Mouse (Mus musculus): Measurements from ENCODE around the gene Atp1b1.

Gene Atp1b1

DNA sequence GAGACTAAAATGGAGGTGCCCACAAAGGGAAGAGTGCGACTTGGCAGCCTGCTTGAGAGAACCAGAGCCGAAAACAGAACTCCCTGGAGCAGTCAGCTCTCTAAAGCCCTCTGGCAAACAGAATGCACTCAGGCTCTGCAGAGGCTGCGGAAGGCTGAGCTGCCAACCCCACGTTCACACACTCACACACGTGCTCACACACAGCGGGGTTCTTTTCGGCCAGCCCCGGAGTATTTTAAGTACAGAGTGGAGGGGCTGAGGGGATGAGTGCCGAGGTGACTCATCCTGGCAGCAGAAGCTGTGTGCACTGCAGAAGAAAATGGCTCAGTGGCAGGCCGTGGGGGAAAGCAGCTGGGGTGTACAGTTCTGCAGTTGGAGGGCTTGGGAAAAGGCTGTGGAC, 3.6 kb upstream of the Atp1b1 start:
- DNase-seq, result peak; percentile 32

DNA sequence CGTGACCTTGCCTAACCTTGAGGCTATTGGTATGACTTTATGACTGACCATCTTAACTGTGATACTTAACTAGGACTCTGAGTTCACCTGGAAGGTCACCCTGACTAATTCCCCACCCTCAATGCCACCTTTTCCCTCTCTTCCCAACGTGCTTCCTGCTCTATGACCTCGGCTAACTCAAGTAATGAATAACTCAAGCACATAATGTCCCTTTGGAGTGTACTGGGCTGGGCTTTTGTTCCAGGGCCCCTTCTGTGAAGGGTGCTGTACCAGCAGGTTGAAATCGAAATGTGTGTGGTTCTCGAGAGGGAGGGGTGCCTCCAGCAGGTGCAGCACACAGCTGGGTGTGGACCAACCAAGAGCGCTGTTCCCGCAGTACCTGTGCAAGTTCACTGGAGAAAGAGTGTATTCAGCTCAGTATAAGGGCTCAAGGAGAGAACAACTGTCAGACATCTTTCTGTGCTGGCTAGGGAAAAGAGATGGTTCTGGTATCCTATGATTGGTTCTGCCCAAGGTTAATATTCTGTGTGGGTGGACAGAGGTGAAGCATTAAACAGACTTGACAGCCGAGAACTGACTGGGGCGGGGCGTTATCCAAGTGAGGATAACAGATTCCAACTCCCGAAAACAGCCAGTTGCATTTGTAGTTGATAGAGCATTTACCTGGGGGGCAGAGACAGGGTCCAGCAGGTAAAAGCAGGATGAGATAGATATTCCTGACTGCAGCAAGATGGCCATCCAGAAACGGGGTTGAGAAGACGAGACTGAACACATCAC, 3.0 kb upstream of the Atp1b1 start:
- no peak for DNase-seq

DNA sequence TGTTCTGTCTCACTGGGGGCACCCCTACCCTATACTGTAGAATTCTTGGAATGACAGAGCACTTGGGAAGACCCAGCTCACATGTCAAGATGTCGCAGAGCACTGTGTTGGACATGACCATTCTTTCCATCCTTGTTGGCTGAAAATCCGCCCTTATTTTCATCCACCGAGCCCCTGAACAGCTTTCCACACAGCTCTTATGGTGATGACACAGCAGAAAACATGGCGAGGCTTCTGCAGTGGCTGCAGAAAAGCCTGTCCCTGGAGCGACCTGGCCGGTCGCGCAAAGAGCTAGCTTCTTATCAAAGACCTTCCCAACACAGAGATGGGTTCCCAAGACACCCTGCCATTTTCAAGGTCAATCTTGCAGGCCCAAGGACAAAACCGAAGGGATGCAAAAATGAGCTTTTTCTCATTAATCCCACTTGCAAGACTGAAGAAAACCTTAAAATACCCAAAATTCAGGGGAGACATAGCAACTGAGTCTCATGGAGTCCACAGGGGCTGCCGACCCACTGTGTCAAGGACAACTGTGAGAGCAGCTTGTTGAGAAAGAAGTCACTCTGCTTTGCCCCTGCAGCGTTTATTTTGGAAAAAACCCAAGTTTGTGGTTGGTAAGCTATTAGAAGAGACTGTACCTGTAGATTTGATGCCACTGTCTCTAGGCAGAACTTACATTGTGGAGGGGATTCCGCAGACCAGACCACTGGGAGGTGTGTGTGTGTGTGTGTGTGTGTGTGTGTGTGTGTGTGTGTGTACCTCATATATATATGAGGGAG, 1.2 kb upstream of the Atp1b1 start:
- no peak for DNase-seq

DNA sequence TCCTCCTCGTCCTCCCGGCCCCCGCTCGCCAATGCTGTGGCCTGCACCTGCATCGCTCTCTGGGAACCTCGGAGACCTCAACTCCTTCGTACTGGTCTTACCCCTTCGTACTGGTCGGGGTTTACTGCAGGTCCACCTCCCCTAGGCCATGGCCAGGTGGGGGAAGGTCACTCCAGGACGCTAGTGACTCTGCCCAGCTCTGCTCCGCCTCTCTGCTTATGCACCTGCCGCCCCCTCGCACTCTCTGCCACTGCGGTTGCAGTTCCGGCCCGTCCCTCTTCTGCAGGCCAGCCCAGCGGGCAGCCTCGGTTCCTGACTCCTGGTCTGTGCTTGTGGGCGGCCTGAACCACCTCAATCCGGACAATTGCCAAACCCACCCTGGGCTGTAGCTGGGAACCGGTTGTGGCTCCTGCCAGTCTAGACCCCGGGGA, 481 bp upstream of the Atp1b1 start:
- DNase-seq, result peak; percentile 66

DNA sequence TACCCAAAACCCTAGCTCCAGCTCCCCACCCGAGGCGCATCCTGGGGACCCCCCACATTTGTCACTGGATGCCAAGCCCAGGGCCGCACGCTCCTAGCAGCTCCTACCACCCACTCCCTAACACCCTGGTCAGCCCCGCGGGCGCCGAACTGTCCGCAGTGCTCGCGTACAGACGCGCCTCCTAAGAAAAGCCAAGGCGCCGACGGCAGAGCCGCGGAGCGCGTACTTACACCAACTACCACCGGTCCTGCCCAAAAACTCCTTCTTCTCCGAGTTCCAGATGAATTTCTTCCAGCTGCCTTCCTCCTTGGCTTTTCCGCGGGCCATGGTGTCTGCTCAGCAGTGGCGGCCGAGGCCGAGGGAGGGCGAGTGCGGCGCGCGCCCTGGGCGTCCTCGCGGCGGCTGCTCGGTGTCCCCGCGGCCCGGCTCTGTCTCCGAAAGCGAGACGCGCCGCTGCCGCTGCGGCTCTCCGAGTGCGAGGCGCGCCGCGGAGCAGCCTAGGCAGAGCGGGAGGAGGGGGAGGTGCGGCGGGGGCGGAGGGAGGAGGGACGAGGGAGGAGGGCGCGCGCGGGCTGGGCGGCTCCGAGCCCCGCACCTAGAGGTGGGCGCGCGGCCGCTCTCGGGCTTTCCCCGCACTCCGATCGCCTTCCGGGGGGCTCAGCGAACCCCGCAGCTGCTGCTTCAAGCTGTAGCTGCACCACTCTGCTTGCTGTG, 467 bp downstream of the Atp1b1 start:
- peak; percentile 69 for DNase-seq

DNA sequence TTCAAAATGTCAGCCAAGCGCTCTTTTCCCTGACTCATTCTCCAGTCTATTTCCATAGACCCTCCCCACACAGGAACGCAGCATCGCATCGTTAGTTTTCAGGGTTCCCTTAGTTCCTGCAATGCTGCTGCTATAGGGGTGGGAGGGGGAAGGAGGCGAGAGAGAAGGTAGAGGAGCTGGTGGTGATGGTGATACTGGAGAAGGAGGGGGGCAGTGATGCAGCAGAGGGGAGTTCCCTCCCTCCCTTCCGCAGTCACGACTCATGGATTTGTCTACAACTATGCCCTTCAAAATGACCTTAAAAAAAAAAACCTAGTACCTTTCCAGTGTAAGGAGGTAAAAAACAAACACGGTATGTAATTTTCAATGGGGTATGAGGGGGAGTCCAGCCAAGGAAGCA, 1.4 kb downstream of the Atp1b1 start:
- DNase-seq, result no peak

DNA sequence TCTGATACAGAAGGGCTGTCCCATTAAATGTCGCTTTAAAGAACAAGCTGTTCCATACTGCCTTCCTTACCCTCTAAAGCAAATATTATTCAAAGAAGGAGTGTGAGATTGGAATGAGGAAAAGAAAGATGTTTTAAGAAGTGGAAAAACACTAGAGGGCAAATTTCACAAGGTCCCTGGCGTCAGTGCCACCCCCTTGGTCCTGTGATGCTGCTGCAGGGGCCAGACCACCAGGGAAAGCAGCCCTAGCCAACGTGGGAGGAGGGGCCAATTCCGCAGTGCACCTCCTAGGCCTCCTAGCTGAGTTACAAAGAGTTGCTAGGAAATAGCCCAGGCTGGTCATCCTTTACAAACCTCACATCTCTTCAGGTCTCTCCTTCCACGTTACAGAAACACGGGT, 2.1 kb downstream of the Atp1b1 start:
- DNase-seq, result peak; percentile 68

DNA sequence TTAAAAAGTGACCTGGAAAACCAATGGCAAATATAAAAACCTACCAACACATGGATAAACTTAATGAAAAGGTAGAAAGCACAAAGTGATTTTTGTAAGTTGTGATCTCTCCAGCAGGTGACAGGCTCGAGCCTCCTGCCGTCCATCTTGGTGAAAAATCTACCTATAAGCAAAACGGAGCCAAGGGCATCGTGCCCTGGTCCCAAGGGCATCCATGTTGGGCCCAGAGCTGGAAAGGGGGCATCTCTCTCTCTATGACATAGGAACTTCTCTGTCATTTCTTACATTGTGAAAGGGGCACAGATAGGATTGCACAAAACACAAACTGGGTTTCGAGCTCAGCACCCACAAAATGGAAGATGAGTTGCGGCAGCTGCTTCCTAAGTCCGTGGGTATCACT, 2.5 kb downstream of the Atp1b1 start:
- no peak for DNase-seq

DNA sequence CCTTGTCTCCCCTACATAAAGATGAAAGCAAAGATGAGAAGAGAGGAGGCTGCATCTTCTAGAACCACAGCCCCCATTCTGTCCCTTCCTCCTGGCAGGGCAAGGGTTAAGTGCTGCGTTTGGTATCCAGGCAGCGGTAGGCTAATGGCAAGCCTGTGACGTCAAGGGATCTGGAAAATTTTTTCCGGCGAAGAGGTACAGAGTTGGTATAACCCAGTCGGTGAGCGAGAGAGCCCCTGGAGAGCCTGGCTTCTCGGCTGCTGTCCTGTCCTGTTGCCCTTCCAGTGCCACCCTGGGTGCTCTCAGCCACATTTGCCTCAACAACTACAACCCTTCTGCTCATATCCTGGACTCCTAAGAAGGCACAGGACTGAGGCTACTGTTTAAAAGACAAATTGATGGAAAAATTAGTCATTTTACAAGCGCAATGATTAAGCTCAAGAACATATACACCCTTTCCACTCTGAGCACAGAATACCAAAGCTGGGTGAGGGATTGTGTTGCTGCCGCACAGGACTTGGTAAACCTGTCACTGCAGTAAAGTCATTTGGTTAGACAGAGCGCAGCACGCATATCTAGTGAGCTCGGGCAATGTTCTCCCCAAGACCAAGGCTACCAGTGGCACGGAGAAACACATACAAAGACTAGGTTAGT, 3.3 kb downstream of the Atp1b1 start:
- DNase-seq, result peak; percentile 53

DNA sequence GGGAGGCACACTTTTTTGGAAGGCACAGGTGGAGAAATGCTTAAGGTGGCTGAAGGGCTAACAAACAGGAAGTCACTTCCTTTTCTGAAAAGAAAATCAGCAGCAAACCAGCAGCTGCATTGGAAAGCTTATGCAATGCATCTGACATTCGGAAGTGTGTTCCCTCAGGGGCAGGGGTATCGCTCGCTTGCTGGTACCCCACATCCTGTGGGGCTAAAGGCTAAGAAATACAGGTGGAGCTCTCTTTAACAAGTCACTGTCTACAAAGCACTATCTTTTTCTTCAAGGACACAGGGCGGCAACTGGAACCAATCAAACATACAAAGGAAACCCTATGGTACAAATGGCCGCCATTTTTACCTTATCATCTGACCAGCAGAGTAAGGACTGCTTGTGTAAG, 4.4 kb downstream of the Atp1b1 start:
- no peak for DNase-seq

DNA sequence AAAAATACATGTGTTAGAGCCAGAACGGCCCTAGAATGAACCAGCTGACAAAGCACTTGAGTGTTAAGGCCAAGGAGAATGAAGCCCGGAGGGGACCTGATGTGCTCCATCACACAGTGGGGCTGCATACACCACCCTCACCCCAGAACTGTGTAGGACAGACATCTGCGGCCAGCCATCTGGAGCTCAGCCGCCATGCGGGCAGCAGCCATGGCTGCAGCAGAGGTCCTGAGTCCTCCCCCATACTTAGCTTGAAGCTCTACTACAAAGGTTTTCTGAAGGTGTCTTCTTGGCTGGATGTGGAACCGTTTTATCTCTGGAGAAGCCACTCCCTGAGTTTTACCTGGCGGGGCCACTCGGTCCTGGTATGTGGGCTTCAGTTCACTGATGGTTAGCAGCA, 5.0 kb downstream of the Atp1b1 start:
- no peak for DNase-seq

DNA sequence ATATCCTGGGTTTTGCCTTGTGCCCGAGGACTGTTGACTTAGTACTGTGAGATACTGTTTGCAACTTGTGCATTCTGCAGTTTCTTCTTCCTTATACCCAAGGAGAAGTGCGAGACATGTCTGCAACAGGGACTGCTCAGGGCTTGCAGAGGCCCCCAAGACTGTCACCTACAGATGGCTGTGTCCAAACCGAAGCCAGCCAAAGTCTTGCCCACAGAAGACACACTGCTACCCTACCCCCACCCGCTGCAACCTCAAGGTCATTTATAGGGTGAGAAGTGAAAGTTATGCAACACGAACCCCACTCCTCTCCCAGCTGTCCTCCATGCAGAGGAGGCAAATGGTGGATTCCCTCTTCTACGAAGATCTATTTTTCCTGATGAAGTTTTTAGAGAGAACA, 5.6 kb downstream of the Atp1b1 start:
- no peak for DNase-seq

DNA sequence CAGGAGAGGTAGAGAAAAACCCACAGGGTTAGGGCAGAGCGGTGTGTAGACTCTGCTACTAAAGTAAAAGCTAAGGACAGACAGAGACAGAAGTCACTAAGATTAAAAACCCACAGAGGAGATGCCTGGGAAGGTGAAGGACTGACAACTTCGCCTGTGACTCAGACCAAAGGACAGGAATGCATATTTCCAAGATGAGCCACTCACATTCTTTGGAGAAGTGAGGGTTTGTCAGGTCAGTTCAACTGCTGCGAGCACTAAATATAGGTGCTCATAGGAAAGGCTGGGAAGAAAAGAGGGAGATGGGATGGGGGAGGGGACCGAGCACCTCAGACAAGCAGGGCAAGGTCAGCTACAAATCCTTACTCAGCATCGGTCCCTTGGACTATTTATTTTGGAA, 6.8 kb downstream of the Atp1b1 start:
- DNase-seq, result no peak

DNA sequence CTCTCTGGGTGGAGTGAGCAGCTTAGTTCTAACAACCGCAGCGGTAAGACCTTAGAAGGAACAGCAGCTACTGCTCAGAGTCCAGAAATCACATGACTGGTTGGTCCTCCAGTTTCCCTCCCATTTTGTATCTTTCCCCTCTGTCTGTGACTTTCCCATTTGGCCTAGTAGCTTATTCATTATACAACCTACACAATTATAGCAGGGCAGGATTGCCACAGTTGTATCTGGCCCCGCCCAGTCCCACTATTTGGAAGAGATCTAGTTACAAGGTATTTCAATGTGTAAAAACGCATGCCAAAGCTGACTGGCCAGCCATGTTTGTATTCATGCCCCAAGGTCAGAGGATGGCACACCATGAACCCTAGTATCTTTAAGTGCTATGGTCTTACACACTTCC, 7.5 kb downstream of the Atp1b1 start:
- no peak for DNase-seq

DNA sequence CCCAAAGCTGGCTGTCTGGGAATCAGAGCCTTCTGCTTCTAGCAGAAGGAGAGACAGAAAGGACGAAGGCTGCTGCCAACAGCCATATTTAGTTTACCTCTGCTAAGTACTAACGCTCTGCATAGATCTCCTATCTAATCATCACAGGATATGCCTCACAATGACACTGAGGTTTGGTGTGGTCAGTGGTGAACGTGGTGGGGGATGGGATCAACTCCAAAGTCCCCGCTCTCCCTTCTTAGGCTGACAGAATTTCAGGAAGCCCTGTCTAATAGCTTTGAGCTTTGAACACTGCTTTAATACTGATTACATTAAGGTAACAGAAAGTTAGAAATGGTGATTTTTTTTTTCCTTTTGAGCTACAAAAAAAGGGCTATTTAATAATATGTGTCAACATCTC, 7.9 kb downstream of the Atp1b1 start:
- no peak for DNase-seq

DNA sequence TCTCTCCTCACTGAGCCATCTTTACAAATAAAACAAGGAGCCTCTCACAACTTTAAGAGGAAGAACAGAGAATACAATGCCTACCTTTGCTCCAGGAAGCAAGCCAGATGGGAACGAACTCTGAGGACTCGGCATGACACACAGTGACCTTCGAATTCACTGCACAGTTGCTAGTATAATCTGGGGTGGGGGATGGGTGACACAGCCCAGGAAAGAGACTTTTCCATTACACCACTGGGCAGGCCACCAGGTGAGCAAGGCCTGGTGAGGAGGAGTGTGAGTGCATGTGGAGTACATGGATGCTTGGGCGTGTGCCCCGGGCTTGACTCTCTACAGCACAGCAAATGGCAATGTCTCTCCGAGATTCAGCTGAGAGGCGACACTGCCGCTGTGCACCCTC, 8.5 kb downstream of the Atp1b1 start:
- DNase-seq, result no peak

DNA sequence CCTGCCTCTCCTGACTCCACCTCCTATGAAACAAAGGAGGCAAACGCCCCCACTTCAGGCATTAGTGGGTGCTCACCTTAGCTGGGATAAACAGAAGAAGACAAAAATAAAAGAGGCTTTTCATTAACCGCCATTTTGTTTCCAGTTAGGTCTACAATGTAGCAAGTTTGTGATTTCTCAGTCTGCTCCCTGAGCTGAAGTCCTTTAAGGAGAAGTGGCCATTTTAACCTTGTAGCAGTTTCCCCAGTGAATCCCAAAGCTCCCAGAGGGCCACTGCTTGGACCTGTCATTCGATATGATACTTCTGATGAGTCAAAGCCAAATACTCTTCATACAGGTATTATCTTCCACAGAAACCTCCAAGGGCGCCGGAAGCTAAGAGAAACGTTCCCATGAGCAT, 10.6 kb downstream of the Atp1b1 start:
- no peak for DNase-seq

DNA sequence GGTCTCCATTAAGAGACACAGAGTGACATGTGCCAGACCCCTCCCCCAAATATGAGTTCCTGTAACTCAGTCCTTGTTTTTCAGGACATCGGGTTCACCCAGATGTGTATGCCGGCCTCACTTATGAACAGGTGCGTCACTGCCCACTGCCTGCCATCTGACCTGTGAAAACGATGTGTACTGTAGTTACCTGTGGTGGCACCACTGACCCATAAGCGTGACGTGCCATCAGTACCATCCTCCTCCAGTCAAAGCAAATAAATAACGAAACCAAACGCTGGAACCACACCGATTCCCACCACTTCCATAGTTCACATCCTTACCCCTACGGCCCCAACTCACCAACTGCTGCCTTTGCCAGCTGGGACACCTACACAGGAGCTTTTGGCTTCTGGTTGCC, 11.6 kb downstream of the Atp1b1 start:
- no peak for DNase-seq

DNA sequence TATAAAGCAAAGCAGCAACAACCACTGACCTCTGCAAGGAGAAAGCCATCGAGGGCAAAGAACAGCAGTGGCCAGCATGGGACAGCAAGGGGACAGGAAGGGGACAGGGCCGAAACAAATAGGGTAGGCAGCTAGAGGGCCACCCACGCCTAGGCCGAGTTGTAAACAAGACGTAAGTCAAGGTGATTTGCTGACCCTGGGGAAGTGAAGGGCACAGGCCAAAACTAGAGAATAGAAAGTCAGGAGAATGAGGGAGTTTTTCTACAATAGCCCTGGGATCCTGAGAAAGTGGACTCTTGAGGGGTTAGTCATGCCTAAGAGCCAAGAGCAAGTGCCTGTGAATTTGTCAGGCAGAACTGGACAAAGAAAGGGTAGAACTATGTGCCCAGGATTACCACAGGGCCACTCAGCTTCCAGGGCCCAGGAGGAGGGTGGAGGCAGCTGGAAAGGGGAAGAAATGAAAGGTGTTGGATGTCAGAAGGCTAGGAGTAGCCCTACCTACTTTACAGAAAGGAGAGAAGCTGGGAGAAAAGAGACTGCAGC, 12.5 kb downstream of the Atp1b1 start:
- DNase-seq, result no peak

DNA sequence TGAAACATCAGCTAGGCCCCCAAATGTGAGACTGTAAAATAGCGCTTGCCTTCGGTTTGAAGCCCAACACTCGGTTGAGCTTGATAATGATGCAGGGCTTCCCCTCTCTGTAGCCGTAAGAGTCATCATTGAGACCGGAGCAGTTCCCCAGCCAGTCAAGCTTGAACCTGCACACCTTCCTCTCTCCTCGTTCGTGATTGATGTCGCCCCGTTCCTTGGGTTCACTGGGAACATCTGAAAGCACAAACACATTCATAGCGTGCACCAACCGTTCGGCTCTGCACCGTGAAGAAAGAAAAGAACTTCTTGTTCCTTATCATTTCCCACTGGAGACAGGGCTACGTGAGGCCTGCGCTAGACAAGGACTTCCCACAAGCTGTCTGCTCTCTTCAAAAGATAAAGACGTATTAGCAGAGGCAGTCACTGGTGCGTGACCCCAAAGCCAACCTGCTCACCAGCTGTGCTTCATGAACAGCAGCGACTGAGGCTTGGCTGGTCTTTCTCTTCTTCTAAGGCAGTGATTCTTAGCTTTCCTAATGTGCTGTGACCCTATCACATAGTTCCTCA, 16.7 kb downstream of the Atp1b1 start:
- no peak for DNase-seq

DNA sequence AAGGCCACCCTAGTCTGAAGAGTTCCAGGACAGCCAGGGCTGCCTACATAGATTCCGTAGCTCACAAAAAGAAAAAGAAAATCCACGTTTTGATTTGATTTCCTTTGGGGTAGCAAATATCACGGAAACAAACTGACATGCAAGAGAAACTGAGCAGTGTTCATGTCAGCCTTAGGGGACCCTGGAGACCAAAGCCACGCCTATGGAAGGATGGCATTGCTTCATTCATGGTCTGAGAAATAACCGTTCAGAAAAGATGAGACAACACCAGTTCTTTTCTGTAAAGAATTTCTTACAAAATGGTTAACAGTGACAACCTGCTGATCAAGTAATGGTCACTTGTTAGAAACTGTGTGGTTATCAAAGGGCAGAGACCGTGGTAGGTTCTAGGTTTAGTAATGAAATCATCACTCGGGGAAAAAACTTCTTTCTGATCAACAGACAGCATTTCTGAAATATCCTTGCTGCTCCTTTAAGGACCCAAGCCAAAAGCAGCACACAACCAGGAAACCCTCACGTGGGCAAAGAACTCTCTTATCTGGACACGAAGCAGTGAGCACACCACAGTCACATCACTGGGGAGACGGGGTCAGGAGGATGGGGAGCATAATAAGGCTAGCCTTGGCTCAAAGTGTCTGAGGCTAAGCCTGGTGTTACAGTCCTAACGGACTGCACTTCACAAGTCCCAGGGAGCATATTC, 17.3 kb downstream of the Atp1b1 start:
- DNase-seq, result no peak

DNA sequence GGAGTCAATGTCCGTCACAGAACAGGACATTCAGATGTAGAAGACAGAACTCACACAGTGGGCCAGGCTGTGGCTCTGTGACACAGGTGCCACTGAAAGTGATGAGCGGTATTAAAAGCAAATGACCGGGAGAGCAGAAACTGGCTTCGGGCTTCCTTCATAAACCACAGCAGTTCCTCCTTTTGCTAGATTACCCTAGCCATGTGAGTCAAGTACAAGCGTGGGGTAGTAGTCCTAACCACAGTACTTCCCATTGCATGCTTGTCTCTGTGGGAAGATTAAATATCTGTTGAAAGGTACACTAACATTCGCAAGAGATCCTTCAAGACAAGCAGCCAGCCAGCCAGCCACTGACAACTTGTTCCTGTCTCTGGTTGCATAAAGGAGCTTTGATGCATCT, 17.9 kb downstream of the Atp1b1 start:
- no peak for DNase-seq
